Mouse (Mus musculus) bone marrow macrophage, adult 2 months (primary cell): Measurements from ENCODE around the gene Uqcc1.

ENCODE experiments used
- CTCF ChIP-seq: IDR thresholded peaks from 2 replicates; pipeline ENCODE4 v1.5.1; 2012; ENCODE audit warnings: low read depth, mild to moderate bottlenecking, low read length, moderate library complexity
- POLR2A ChIP-seq: IDR thresholded peaks from 2 replicates; pipeline ENCODE4 v1.6.1; 2012; ENCODE audit warnings: mild to moderate bottlenecking, low read depth, low read length, borderline replicate concordance

DNA sequence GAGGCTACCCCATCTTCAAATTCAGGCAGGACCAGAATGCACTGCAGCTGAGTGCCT, 110.9 kb downstream of the Uqcc1 start, which contains the start of gene BC029722:
- TF ChIP-seq CTCF = no peak
- no peak for TF ChIP-seq POLR2A
